Mouse (Mus musculus): ENCODE data around the gene Rnf223. TPM values are rescaled to one million over a fixed set of nuclear protein-coding genes. Genes with fewer than 3 reads are reported as not detected.

Gene Rnf223
- polyA plus RNA-seq, 1 experiment from 2014 or later: 0.19 TPM

DNA sequence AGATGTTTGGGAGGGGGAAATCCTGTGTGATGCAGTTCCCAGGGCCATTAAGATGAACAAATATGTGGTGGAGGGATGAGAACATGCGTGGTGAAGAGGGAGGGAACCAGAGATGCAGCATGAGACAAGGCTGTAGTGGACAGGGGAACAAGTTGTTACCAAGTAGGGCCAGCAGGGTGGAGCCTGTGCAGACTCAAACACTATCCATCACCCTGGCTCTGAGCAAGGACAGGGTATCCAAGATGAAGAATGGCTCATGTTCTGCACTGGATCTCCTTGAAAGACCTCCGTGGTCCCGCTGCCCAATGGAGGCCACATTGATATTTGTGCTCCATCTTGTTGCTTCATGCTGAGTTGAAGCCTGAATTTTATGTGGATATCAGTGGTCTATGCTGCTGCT lies 24.5 kb downstream of the Rnf223 start:
- H3K4me1 ChIP-seq (ENCODE audit: insufficient read depth, low read length): no peaks in the 10 kb centered on the region
- peaks cover 11% of the 10 kb centered on the region; the same call in 1 of the 2 replicates for H3K9me3 ChIP-seq (ENCODE audit: low read length)
- H3K36me3 ChIP-seq (ENCODE audit: insufficient read depth, low read length): no peaks in the 10 kb centered on the region
- 91% methylated on average over 3 of the region's 3 CpGs for WGBS
- H3K27me3 ChIP-seq (ENCODE audit: insufficient read depth, low read length): no peaks in the 10 kb centered on the region
- H3K4me2 ChIP-seq (replicated peaks; ENCODE audit: low read depth, low read length): no peak overlapping the region
- ATAC-seq (ENCODE audit: low FRiP score, low TSS enrichment): no peak
- no peak overlapping the region for H3K27ac ChIP-seq (ENCODE audit: low read length)
- H3K9ac ChIP-seq (replicated peaks; ENCODE audit: low read length): no peak overlapping the region
- no peak overlapping the region for H3K4me3 ChIP-seq (ENCODE audit: low read length)

- WGBS: 94% methylated on average over 9 of the region's 9 CpGs
- H3K9ac ChIP-seq (replicated peaks; ENCODE audit: low read length): no peak overlapping the region
- ATAC-seq (ENCODE audit: low FRiP score, low TSS enrichment): no peak; the same call in 1 of the 2 replicates
- no peak overlapping the region for H3K27ac ChIP-seq (ENCODE audit: low read length)
- peaks cover 17% of the 10 kb centered on the region for H3K9me3 ChIP-seq (ENCODE audit: low read length)
- H3K36me3 ChIP-seq (ENCODE audit: insufficient read depth, low read length): peaks cover 95% of the 10 kb centered on the region
- H3K4me1 ChIP-seq (ENCODE audit: insufficient read depth, low read length): no peaks in the 10 kb centered on the region
- no peak overlapping the region for H3K4me3 ChIP-seq (ENCODE audit: low read length)
- H3K27me3 ChIP-seq (ENCODE audit: insufficient read depth, low read length): no peaks in the 10 kb centered on the region
- H3K4me2 ChIP-seq (replicated peaks; ENCODE audit: low read depth, low read length): no peak overlapping the region
Observed at GRCm38 (mm10) chr4:156166477-156166876, 36.2 kb downstream of the Rnf223 start.

- Histone ChIP-seq H3K4me1 (ENCODE audit: insufficient read depth, low read length) (no peaks in the 10 kb centered on the region), H3K9ac (replicated peaks; ENCODE audit: low read length) (no peak overlapping the region), H3K27ac (ENCODE audit: low read length) (no peak overlapping the region), H3K36me3 (ENCODE audit: insufficient read depth, low read length) (peaks cover 98% of the 10 kb centered on the region), H3K4me2 (replicated peaks; ENCODE audit: low read depth, low read length) (no peak overlapping the region), H3K4me3 (ENCODE audit: low read length) (no peak overlapping the region), H3K27me3 (ENCODE audit: insufficient read depth, low read length) (no peaks in the 10 kb centered on the region), H3K9me3 (ENCODE audit: low read length) (no peaks in the 10 kb centered on the region)
- no peak for ATAC-seq (ENCODE audit: low FRiP score, low TSS enrichment)
- WGBS: 92% methylated on average over 8 of the region's 8 CpGs
Observed at GRCm38 (mm10) chr4:156168611-156169010, 38.3 kb downstream of the Rnf223 start.

DNA sequence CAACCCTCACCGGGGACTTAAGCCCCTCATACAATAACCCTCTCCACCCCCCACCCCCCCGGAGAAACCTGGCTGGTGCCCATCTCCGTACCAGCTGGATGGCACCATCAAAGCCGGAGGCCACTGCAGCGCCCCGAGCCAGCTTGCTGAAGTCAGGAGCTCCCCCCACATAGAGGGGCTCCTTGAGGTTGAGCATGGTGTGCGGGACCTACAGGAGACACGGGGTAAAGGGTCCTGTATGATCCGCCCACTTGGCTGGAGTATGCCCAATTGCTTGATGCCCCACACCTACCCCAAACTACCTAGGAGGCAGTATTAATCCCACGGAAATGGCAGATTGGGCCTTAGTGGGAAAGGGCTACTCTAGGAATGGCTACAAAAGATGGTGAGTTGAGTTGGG lies 38.8 kb downstream of the Rnf223 start:
- H3K9me3 ChIP-seq (ENCODE audit: low read length): no peaks in the 10 kb centered on the region
- ATAC-seq (ENCODE audit: low FRiP score, low TSS enrichment): no peak
- no peaks in the 10 kb centered on the region for H3K27me3 ChIP-seq (ENCODE audit: insufficient read depth, low read length)
- no peaks in the 10 kb centered on the region for H3K4me1 ChIP-seq (ENCODE audit: insufficient read depth, low read length)
- no peak overlapping the region for H3K4me2 ChIP-seq (replicated peaks; ENCODE audit: low read depth, low read length)
- WGBS: 92% methylated on average over 10 of the region's 10 CpGs
- H3K9ac ChIP-seq (replicated peaks; ENCODE audit: low read length): no peak overlapping the region
- H3K36me3 ChIP-seq (ENCODE audit: insufficient read depth, low read length): peaks cover 98% of the 10 kb centered on the region
- no peak overlapping the region for H3K4me3 ChIP-seq (ENCODE audit: low read length)
- no peak overlapping the region for H3K27ac ChIP-seq (ENCODE audit: low read length)

GRCm38 (mm10) chr4:156171828-156172227 lies 41.5 kb downstream of the Rnf223 start:
- Histone ChIP-seq H3K36me3 (ENCODE audit: insufficient read depth, low read length) (peaks cover 100% of the 10 kb centered on the region), H3K4me1 (ENCODE audit: insufficient read depth, low read length) (no peaks in the 10 kb centered on the region), H3K27me3 (ENCODE audit: insufficient read depth, low read length) (no peaks in the 10 kb centered on the region), H3K4me2 (replicated peaks; ENCODE audit: low read depth, low read length) (no peak overlapping the region), H3K9ac (replicated peaks; ENCODE audit: low read length) (no peak overlapping the region), H3K4me3 (ENCODE audit: low read length) (no peak overlapping the region), H3K27ac (ENCODE audit: low read length) (no peak overlapping the region), H3K9me3 (ENCODE audit: low read length) (no peaks in the 10 kb centered on the region)
- ATAC-seq (ENCODE audit: low FRiP score, low TSS enrichment): no peak
- 97% methylated on average over 11 of the region's 11 CpGs for WGBS

- H3K4me3 ChIP-seq (ENCODE audit: low read length): no peak overlapping the region
- 90% methylated on average over 9 of the region's 9 CpGs for WGBS
- H3K4me1 ChIP-seq (ENCODE audit: insufficient read depth, low read length): no peaks in the 10 kb centered on the region
- no peaks in the 10 kb centered on the region for H3K27me3 ChIP-seq (ENCODE audit: insufficient read depth, low read length)
- peaks cover 74% of the 10 kb centered on the region for H3K36me3 ChIP-seq (ENCODE audit: insufficient read depth, low read length)
- H3K9ac ChIP-seq (replicated peaks; ENCODE audit: low read length): no peak overlapping the region
- ATAC-seq (ENCODE audit: low FRiP score, low TSS enrichment): no peak
- no peak overlapping the region for H3K27ac ChIP-seq (ENCODE audit: low read length)
- H3K4me2 ChIP-seq (replicated peaks; ENCODE audit: low read depth, low read length): no peak overlapping the region
- no peaks in the 10 kb centered on the region for H3K9me3 ChIP-seq (ENCODE audit: low read length)
Observed at GRCm38 (mm10) chr4:156177630-156178029, 47.3 kb downstream of the Rnf223 start.

Other genes starting within 250 kb of the Rnf223 start
- gene Pusl1, start 238.7 kb upstream of the Rnf223 start, polyA plus RNA-seq (2015; fragmentation: Nextera tagmentation; extraction: Ambion mirVana): 51.4 and 55.1 TPM in 2 replicates
- gene Acap3, start 238.7 kb upstream of the Rnf223 start, polyA plus RNA-seq (2015; fragmentation: Nextera tagmentation; extraction: Ambion mirVana): 16.5 and 17.6 TPM in 2 replicates
- gene Ube2j2, start 186.7 kb upstream of the Rnf223 start, polyA plus RNA-seq (2015; fragmentation: Nextera tagmentation; extraction: Ambion mirVana): 100.0 and 102 TPM in 2 replicates
- 123 and 137 TPM in 2 replicates for gene C1qtnf12, start 168.2 kb upstream of the Rnf223 start, polyA plus RNA-seq (2015; fragmentation: Nextera tagmentation; extraction: Ambion mirVana)
- 18.0 and 18.7 TPM in 2 replicates for gene B3galt6, start 137.9 kb upstream of the Rnf223 start, polyA plus RNA-seq (2015; fragmentation: Nextera tagmentation; extraction: Ambion mirVana)
- 173 and 182 TPM in 2 replicates for gene Sdf4, start 137.6 kb upstream of the Rnf223 start, polyA plus RNA-seq (2015; fragmentation: Nextera tagmentation; extraction: Ambion mirVana)
- gene Tnfrsf4, start 116.7 kb upstream of the Rnf223 start, polyA plus RNA-seq (2015; fragmentation: Nextera tagmentation; extraction: Ambion mirVana): 0.90 and 1.2 TPM in 2 replicates
- 1.3 and 2.5 TPM in 2 replicates for gene Tnfrsf18, start 104.3 kb upstream of the Rnf223 start, polyA plus RNA-seq (2015; fragmentation: Nextera tagmentation; extraction: Ambion mirVana)
- 7.4 and 10.1 TPM in 2 replicates for gene Ttll10, start 71.1 kb upstream of the Rnf223 start, polyA plus RNA-seq (2015; fragmentation: Nextera tagmentation; extraction: Ambion mirVana)
- 48.3 and 48.7 TPM in 2 replicates for gene 9430015G10Rik, start 20.5 kb upstream of the Rnf223 start, polyA plus RNA-seq (2015; fragmentation: Nextera tagmentation; extraction: Ambion mirVana)
- gene Agrn, start 67.0 kb downstream of the Rnf223 start, polyA plus RNA-seq (2015; fragmentation: Nextera tagmentation; extraction: Ambion mirVana): 109 and 111 TPM in 2 replicates
- gene Isg15, start 70.3 kb downstream of the Rnf223 start, polyA plus RNA-seq (2015; fragmentation: Nextera tagmentation; extraction: Ambion mirVana): 2.2 and 2.8 TPM in 2 replicates
- gene AW011738, start 72.8 kb downstream of the Rnf223 start, polyA plus RNA-seq (2015; fragmentation: Nextera tagmentation; extraction: Ambion mirVana): 8.1 and 8.7 TPM in 2 replicates
- gene Perm1, start 85.4 kb downstream of the Rnf223 start, polyA plus RNA-seq (2015; fragmentation: Nextera tagmentation; extraction: Ambion mirVana): 0.70 and 0.90 TPM in 2 replicates
- 22.3 and 24.1 TPM in 2 replicates for gene Plekhn1, start 104.3 kb downstream of the Rnf223 start, polyA plus RNA-seq (2015; fragmentation: Nextera tagmentation; extraction: Ambion mirVana)
- gene Noc2l, start 105.5 kb downstream of the Rnf223 start, polyA plus RNA-seq (2015; fragmentation: Nextera tagmentation; extraction: Ambion mirVana): 70.2 and 81.1 TPM in 2 replicates
- 0.39 and 0.69 TPM in 2 replicates for gene Samd11, start 125.1 kb downstream of the Rnf223 start, polyA plus RNA-seq (2015; fragmentation: Nextera tagmentation; extraction: Ambion mirVana)
- not detected in 2 replicates for gene Vmn2r-ps159, start 200.6 kb downstream of the Rnf223 start, polyA plus RNA-seq (2015; fragmentation: Nextera tagmentation; extraction: Ambion mirVana)